Mouse (Mus musculus) adrenal gland, postnatal 25 days (tissue): ENCODE measurements around the gene Hagh. TPM values are rescaled to one million over a fixed set of nuclear protein-coding genes. Genes with fewer than 3 reads are reported as not detected.

ENCODE experiments used
- DNase-seq: peaks from one replicate; pipeline ENCODE4 v3.0.0; 2021; ENCODE audit warnings: mixed read lengths
- long read RNA-seq: library from polyadenylated mRNA; stranded (forward); transcript quantifications from one replicate; pipeline ENCODE4 v2.0.0, GENCODE M21; 2021
- total RNA-seq: library from RNA; stranded (reverse); gene quantifications from 2 replicates; pipeline ENCODE4 v1.2.3, GENCODE M21; 2021

Hagh gene
- total RNA-seq: 88.2 and 124 TPM in 2 replicates
- long read RNA-seq, transcript Hagh-202 (9 exons, 1,191 nt): major isoform, 370 of 412 reads
- long read RNA-seq, partial matches to known transcripts: 23 of 412 reads
- long read RNA-seq, other reads (novel, unspliced or antisense): 15 of 412 reads

DNA sequence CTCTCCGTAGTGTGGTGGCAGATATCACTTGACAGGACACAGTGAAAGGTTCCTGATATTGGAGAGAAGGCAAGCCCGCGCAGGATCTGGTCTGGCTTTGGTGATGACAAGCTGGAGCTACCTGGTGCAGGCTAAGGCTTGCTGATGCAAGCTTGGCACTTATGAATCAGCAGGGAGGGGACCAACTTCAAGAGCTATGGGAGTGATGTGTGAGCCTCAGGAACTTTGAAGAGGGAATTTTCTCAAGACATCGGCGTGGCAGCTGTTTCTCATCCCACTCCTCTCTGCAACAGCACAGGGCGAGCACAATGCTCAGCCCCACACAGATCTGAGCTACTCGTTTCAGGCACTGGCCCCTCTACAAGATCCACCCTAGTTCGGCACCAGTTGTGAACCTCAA, at the start of gene Hagh:
TSS of gene Hagh (plus strand) at position 302 of the 400 bp plus-strand sequence.
- DNase-seq: no peak

DNA sequence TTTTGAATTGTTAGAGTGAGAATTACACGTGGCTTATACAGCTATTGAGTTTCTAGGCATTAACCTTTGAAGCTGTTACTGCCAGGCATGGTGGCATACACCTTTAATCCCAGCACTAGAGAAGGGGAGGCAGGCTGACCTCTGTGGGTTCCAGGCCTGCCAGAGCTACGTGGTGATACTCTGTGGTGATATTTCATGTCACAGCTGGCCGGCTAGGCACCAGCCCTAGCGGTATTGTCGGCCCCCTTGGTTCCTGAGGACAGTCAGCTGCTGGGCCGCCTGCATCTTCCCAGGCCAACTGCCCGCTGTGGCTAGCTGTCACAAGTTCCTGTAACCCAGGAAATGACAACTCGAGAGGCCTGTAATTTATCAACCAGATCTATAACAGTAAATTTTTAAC, 47.8 kb upstream of the Hagh start:
- DNase-seq: no peak

DNA sequence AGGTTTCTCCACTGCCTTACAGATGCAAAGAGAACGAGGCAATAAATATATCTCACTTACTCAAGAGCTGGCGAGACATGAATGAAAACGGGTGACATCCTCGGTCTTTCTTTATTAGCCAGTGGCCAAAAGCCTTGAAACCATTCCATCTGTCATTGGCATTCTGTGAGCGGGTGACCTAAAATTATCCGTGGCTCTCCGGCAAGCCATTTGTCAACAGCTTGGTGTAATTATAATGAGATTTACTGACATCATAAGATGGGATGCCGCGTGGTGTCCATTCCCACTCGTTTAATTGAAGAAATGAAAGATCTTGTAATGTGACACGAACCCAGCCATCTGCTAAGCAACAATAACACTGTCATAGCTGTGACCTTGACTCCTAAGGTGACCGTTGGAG, 45.2 kb upstream of the Hagh start:
- no peak for DNase-seq

DNA sequence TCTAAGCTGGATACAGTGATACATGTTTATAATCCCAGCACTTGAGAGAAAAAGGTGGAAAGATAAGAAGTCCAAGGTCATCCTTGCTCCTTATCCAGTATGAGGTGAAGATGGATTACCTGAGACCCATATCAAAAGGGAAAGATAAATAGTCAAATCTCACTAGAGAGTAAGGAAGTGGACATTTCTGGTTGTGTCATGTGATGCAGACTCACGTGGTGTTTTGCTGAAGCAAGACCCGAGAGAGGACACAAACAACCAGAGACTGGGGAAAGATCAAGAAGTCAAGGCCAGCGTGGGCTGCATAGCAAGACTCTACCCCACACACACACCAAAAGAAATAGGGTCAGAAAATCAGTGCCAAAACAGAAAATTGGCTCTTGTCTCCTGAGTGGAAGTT, 43.0 kb upstream of the Hagh start:
- no peak for DNase-seq

DNA sequence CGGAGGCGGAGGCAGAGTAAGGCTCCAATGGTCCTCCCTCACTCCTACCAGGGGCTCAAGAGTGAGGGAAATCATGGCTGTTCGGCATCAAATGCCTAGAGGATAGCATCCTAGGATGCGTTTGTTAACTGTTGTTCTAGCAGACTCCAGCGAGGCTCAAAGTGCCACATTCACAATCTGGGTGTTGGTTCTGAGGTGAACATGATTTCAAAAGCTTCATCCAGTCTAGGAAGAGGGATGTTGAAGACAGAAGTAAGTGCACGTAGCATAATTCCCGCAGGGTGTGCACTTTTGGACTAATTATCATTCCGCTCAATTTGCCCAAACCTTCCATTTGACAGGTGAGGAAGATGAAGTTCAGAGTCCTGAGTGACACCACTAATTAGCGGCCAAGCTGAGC, 41.7 kb upstream of the Hagh start:
- DNase-seq: no peak

DNA sequence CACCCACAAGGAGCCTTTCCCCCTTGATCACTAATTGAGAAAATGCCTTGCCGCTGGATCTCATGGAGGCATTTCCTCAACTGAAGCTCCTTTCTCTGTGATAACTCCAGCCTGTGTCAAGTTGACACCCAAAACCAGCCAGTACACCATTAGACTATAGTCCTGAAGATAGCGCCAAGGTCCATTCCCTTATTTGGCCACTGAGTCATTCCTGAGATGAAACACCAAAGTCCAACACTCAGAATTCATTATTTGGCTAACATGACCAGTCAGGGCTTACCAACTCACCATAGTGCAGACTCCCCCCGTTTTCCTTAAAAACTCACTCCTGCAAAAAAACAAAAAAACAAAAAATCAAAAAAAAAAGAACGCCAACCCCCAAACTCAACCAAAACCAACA, 40.5 kb upstream of the Hagh start:
- no peak for DNase-seq

DNA sequence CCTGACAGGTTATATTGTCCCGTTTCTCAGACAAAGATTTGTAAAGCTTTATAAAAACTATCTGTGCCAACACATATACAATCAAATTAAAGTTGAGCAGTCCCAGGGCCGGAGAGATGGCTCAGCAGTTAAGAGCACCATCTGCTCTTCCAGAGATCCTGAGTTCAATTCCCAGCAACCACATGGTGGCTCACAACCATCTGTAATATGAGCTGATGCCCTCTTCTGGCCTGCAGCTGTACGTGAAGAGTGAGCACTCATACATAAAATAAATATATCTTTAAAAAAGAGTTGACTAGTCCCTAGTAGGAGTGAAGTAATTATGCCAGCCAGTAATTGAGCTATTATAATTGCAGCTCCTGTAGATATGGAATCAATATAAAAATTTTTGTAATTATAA, 39.4 kb upstream of the Hagh start:
- no peak for DNase-seq

DNA sequence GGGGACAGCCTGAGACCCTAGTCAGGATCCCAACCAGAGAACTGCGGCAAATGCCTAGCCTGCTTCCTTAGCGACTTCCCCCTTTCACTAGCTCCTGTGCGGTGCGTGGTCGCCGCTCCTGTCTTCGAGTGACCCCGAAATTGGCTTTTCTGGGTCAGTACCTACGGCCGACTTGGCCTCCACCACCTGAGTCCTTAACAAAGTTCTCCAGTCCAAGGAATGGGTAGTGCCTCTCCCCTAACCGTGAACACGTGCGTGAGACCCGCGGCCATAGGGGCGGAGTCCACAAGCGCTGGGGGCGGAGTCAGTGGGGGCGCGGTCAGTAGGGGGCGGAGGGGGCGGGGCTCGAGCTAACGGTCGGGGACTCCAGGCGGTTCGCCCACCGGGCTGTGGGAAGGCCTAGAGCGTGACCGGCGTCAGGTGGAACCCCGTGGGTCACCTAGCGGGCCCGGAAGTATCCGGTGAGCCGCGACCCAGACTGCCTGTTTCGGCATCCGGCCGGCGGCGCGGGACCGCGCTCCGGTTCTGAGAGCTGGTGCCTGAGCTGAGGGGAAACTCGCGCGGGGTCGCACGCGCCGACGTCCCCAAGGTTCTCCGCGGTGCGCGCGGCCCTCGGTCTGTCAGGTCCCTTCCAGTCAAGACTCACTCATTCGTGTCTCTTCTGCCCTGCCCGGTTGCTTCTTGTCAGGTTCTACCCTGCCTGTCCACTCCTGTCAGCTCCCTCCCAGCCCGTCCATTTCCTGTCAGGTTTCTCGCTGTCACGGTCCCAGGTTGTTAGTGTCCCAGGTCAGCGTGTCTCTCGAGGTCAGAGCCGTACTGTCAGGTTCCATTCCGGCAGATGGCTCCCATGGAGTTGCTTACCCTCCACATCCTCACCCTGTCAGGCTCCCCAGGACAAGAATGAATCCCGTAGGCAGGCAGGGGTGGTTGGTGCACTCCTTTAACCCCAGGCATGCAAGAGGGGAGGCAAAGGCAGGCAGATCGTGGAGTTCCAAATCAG, 35.7 kb upstream of the Hagh start, which contains the start of gene Meiob:
TSS of gene Meiob (plus strand) at position 338 of the 1,000 bp plus-strand sequence.
- peak; percentile 85 for DNase-seq

DNA sequence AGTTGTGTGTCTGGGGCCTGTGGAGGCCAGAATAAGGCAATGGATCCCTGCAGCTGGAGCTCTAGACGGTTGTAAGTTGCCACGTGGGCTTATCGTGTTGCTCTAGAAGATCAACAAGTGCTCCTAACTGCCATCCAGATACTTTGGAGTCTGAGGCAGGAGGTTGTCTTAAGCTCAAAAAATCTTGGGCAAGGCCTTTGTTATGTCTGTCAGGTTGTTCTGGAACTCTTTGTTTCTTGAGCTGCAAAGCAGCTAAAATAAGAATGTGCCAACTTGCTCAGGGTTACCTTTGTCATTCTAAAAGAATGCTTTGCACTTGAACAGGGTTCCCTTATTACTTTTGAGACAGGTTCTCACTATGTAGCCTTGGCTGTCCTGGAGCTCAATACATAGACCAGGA, 28.7 kb upstream of the Hagh start:
- no peak for DNase-seq

DNA sequence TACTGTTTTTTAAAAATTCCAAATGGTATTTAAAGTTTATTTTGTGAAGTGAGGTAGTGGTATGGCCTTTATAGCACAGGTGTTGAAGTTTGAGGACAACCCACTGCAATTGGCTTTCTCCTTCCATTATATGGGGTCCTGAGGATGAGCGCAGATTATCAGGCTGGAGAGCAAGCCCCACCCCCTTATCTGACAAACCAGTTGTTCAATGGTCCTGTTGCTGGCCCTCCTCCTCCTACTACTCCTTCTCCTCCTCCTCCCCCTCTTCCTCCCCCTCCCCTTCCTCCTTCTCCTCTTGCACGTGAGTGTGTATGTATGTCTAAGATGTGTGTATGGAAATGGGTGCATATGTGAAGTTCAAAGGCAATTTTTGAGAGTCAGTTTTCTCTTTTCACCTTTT, 27.7 kb upstream of the Hagh start:
- no peak for DNase-seq

DNA sequence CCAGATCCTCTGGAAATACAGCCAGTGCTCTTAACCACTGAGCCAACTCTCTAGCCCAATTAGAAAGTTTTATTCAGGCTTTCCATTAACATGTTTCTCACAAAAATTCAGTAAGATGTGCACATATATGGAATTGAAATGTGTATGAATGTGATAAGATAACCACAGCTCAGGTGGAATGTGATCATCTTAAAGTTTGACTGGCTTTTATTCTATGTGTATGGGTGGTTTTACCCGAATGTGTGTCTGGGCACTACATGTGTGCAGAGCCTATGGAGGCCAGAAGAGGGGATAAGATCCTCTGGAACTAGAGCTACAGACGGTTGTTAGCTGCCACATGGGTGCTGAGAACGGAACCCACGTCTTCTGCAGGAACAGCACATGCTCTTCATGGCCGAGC, 24.7 kb upstream of the Hagh start:
- DNase-seq: no peak

DNA sequence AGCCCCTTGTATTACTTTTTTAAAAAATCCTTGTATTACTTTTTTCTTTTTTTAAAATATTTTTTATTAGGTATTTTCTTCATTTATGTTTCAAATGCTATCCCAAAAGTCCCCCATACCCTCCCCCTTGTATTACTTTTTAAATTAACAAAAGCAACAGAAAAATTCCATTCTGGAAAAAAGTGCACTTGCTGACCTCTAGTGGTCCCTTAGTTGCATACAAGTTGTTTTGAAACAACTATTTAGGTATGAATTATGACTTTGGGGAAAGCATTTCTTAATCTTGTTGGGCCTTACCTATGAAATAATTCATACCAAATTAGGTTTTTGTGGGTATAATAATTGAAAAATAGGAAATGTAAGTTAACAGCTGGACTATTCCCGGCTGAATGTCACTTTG, 22.4 kb upstream of the Hagh start:
- DNase-seq: no peak

DNA sequence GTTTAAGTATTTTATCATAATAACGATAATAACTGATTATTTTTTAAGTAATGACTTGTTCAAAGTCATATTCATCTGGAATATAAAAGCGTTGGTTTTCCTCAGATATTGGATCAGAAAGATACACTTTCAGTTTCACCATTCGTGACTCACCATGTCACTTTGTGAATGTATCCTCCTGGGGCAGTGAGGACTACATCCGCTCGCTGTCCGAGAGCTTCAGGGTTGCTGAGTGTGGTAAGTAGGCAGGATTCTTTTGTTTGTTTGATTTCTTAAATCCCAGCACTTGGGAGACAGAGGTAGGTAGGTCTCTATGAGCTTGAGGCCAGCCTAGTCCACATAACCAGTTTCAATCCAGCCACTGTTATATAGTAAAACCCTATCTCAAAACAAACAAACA, 21.8 kb upstream of the Hagh start:
- DNase-seq: no peak

DNA sequence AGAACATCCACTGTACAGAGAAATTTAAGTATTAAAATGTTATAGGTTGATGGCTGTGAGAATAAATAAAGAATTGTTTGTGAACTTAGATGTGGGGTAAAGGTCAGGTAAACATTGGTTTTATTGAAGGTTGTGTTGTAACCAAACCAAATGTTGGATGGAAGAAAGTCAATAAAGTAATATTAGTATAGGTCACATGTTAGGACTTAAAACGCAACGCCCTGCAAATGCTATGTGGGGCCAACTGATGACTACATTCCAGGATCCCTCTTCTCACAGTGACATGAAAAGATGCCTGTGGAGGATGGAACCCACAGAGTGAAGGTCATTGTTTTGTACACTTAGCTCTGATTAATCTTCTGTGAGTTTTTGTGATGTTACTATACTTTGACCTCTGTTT, 20.5 kb upstream of the Hagh start:
- DNase-seq: no peak

DNA sequence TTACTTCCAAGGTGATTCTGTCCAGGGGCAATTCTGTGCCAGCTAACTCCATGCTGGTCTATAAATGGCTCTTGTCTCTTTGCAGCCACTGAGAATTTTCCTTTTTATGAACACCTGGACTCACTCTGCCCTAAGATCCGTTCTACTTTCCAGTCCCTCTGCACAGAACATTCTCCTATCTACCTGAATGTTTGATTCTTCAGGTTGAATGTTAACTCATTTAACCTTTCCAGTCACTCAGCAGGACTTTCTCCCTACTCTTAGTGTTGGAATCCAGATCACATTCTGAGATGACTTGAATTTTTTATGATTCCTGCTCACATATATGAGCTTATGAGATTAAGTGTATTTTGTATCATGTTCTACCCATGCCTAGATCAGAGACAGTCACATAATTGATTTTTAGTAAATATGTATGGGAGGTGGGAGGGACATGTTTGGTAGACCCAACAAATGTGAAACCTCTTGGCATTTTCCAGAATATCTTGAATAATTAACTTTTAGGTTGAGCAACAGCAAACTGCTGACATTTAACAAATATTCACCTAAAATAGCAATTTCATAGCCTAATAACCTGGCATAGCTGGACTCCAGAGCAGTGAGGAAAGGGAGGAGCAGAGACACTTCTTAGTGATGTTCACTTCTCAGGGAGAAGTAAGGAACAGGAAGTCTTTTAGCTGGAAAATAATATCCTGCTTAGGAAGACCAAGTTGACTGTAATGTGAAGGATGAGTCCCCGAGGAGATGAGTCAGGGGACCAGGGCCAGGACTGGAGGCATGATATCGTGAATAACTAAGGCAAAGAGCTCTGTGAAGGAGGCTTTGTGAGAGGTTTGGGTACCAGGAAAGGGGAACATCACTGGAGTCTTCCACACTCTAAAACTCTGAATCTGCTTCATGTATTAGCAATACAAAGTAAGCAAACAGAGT, 18.3 kb upstream of the Hagh start:
- DNase-seq: peak; percentile 18

DNA sequence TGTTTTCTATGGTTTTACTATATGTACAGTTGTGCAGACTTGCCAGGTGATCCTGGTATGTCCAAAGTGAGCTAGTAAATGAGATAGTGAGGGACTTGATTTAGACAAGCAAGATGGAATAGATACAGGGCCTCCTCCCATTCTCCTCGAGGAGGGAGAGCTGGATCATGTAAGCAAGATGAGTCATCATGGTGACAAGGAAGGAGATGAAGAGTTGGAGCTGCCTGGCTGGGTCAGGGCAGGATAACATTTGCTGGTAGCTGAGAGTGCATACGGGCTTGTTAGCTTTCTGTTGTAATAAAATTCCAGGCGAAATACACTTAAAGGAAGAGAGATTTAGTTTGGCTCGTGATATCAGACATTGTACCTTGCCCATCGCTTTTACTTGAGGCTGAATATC, 398 bp downstream of the Hagh start:
- DNase-seq: no peak

DNA sequence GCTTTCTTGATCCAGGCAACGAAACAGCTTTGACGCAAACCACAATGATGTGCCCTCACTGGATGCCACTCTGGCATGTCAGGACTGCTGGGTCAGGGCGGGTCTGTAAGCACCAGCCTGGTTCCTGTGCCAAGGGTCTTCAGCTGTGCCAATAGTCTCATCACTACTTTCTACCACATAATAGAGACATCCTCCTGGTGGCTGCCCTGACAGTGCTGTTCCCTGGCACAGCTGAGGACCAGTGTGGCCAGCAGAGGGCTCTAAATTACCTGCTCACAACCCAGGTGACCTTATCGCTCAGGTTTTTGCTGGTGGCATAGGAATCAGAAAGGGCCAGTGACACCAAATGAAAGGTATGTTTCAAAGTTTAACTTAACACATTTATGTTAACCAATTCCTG, 1.2 kb downstream of the Hagh start:
- DNase-seq: no peak

DNA sequence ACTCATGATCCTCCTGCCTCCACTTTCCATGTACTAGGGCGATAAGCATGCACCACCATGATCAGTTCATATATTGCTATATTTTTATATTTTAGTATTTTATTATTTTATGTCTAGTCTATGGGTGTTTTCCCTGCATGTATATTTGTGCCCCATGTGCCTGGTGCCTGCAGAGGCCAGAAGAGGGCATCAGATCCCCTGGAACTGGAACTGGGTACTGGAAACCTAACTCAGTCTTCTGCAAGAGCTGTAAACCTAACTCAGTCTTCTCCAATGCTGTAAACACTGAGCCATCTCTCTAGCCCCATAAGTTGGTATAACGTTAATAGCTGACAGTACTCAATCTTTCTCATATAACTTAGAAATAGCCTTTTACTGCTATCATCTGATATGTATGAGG, 2.7 kb downstream of the Hagh start:
- no peak for DNase-seq

DNA sequence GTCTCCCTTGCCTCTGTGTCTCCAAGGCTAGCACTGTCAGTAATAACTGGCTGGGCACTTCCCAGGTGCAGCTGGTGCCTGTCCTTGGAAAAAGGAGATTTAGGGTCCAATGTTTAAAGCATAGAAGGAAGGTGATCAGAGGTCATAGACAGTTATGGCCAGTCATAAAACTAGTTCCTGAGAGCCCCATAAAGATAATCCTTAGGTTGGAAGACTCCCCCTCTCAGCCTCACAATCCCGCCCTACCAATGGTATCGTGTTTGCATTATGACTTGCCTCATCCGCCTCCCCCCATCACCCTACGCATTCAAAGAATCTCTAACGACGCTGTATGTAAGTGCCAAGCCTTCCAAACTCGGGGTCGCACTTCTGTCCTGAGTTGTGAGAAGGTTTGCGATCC, 4.6 kb downstream of the Hagh start:
- no peak for DNase-seq

DNA sequence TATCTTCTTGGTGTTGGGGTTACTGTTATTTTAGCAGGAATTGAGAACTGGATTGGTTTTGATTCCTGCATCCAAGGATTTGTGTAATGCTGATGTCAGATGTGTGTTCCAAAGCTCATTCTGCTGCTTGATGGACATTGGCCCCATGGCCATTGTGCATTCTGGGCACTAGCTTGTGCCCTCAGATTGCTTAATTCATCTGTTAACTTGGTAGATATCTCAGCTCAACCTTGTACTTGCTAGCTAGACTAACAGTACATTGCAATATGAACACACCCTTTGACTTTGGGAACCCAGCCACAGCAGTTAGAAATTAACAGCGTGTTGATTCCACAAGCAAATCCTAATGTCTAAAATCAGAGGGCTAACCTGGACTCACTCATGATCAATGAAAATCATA, 7.4 kb downstream of the Hagh start:
- DNase-seq: no peak

DNA sequence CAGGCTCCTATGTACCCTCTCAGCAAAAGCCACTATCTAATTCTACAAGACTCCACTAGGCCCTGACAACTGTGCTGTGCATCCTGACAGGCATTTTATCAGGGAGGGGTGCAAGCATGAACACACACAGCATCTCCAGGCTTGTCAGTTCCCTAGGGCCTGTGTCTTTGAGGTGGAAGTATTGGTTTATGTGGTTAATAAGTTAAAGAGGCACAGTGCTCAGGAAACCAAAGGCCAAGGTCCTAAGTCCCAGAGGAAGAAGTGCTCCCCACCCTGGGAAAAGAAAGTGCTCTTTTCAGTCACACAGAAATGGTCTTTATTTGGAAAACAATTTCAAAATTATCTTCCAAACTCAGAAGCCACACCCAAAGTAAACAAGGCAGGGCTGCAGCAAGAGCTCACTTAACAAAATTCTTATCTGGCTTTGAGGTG, 8.7 kb downstream of the Hagh start:
- DNase-seq: no peak

DNA sequence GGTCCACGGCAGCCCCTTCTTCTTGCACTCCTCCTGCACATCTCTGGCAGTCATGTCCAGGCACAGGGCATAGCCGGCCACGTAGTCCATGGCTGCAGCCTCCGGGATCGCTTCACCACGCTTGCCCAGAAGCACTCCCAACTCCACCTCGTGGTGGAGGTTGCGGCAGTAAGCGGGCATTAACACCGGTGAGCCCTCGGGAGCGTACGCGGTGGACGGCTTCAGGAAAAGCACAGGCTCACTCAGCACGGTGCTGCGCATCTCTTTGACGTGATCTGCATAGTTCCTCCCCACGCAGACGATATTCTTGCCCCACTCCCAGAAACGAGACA, 9.8 kb downstream of the Hagh start:
- DNase-seq: no peak
